Mouse (Mus musculus): ENCODE measurements around the gene Diaph2.
A peak's percentile ranks its signal among the peaks of the same experiment; 100 is the strongest.
"Not testable (repeated sequence)": the region's sequence is repeated elsewhere in the genome, so short reads cannot be mapped to it uniquely, and the experiment has no call there.

The Diaph2 gene

DNA sequence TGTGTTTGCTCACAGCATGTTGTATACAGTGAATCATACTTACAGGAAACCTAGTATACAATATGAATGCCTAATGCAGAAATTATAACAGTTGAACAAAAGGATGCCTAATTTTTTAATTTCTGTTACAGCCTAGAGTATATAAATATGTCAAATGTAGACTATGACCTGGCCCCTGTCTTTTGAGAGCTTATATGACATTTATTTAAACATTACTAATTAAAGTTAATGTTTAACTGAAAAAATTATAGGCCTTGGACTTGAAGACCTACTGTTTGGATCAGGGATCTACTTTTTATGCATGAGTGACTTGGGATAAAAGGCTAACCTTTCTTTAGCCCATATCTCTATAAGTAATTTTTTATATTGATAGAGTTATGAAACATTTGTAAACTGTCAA lies 84.3 kb downstream of the Diaph2 start:
- no peak for DNase-seq

- peak; percentile 7 for DNase-seq
These were observed 134.9 kb downstream of the Diaph2 start for GRCm38 (mm10) chrX:129884465-129884864.

GRCm38 (mm10) chrX:129925806-129926205 lies 176.3 kb downstream of the Diaph2 start:
- no peak for DNase-seq

- peak; percentile 3 for DNase-seq
These were observed 225.3 kb downstream of the Diaph2 start for GRCm38 (mm10) chrX:129974816-129975215.

DNA sequence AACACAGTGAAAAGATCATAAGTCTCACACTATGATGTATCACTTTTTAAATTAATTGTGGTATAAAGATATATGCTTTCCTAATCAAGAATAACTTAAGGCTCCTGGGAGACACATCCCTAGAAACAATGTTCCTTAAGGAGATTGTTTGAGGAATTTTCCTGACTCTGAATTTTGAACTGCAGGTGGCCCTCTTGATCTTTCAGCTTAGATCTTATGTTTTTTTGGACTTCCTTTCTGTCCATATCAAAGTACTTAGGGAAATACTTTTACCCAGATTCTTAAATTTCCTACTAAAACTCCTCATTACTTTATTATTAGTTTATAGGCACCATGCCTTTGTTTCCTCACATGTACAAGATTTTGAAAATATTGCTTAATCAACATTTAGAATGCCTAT lies 258.7 kb downstream of the Diaph2 start:
- DNase-seq = no peak

DNA sequence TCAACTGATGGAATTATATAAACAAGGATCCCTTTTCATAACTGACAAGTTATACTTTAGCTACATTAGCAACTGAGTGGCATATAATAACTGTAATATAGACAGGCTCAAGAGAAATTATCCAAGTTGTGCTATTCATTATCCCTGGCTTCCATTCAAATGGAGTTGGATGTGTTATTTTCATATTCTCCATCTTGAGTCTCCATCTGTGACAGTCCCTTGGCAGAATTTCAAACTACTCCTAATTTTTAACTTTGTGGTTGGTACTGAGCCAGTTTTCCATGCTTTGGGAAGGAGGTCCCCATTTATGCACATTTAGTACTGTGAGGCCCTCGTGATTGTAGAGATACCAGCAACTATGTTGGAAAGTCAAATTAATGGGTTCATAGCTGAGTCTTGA lies 270.2 kb downstream of the Diaph2 start:
- peak; percentile 14 for DNase-seq

DNA sequence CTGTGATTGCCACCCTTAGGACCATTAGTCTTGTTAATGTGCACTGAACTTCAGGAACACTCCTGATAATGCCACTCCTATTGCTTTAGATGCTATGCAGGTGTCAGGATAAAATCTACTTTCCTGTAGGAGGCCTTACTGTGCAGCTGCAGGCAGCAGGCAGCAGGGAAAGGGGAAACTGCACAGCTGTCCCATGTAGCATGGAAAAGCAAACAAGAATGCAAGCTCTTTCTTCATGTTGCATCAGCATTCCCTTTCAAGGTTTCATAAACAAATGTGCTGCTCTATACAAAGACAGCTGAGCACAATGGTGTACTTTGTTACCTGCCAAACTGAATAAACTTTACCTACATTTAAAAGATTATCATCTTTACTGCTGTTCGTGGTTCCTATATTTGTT lies 295.0 kb downstream of the Diaph2 start:
- DNase-seq = no peak

GRCm38 (mm10) chrX:130149216-130149615 lies 399.7 kb downstream of the Diaph2 start:
- no peak for DNase-seq

- DNase-seq = no peak
These were observed 402.6 kb downstream of the Diaph2 start for GRCm38 (mm10) chrX:130152164-130152563.

DNA sequence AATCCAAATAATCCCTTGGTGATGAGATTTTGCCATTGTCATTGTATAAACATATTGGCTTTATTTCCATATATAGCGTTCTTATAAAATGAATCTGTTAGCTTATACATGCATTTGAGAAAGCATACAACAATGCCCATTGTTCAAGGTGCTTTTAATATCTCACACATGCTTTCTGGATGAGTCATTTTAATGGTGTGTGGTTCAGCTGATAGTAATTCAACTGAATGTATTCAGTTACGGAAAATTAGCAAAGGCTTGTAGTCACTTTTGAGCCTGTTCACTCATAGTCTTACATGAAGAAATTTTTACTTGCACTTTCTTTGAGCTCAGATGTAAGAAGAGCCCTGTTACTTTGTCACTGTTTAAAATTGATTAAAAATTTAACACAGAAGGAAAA lies 423.6 kb downstream of the Diaph2 start:
- DNase-seq = no peak

DNA sequence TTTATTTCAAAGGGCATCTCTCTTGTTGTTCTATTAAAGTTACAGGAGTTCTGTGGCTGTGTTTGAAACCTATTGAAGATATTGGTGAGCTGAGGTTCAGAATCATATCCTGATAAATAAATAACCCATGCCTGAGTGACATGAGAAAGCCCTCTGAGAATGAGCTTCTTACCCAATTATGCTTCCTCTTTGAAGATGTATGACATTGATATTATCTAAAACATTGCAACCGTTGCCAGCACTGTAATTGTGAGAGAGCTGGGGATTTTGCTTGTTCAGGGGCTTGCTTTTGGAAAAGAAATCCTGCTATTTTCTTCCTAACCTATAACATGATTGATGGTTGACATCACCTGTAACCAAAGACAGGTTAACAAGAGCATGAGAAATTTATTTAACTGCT lies 438.3 kb downstream of the Diaph2 start:
- no peak for DNase-seq

GRCm38 (mm10) chrX:130188449-130188848 lies 438.9 kb downstream of the Diaph2 start:
- DNase-seq = no peak

DNA sequence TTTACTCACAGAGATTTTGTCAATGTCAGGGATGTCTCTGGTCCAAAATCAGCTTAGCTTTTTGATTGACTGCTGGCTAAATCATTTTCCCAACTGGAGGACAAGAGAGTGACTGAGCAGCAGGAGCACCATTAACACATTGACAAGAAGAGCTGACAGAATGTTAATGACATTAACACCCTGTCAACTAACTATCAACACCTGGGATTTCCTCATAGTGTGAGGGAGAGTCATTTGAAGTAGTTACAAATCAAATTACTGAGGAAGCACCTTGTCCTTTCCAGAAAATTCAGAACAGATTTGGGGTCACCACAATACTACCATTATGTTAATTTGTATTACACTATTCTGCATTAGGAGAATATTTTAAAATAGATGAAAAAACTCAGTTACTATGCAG lies 439.7 kb downstream of the Diaph2 start:
- no peak for DNase-seq

DNA sequence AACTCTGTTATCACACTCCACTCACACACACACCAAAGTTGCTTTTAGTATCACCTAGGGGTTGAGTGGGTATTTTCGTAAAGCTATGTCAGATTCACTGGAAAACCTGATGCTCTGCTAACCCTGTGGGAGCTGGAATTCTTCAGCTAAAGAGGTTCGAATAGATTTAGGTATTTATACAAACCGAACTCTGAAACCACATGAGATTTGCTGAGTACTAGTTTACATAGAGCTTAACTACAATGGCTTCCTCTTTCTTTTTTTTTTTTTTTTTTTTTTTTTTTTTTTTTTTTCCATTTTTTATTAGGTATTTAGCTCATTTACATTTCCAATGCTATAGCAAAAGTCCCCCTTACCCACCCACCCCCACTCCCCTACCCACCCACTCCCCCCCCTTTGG lies 447.9 kb downstream of the Diaph2 start:
- DNase-seq = not testable (repeated sequence)

- no peak for DNase-seq
These were observed 455.7 kb downstream of the Diaph2 start for GRCm38 (mm10) chrX:130205243-130205642.

- DNase-seq = no peak
These were observed 462.7 kb downstream of the Diaph2 start for GRCm38 (mm10) chrX:130212227-130212626.

DNA sequence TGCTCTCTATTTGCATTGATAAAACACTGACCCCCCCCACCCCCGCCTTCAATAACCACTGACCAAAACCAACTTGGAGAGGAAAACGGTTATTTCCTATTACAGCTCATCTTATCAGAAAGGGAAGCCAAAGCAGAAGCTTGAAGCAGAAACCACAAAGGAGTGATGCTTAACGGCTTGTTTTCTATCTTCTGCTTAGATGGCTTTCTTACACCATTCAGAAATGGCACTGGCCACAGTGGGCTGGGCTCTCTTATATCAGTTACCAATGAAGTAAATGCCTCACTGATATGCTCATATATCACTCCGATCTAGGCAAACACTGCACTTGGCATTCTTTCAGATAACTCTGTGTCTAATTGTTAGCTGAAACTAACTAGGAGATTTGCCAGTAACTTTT lies 463.2 kb downstream of the Diaph2 start:
- DNase-seq = no peak

DNA sequence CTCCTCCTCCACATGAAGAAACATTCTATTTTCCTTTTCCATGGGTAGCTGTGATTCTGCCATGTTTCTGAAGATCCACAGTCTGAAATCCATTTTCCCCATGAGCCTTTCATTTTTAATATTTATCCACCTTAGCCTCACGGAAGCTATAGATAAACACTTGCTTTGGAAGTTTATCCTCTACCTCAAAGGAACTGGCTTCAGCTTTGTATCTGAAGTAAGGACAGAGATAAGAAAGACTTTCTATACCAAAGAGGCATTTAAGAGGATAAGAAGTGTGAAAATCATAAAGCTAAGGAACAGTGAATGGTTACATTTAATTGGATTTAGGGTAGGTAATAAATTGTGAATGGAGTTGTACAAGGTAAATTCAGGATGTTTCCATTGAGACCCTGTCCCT lies 480.5 kb downstream of the Diaph2 start:
- DNase-seq = no peak

- no peak for DNase-seq
These were observed 485.6 kb downstream of the Diaph2 start for GRCm38 (mm10) chrX:130235167-130235566.

- DNase-seq = no peak
These were observed 497.1 kb downstream of the Diaph2 start for GRCm38 (mm10) chrX:130246652-130247051.

- DNase-seq = peak; percentile 70
These were observed 504.1 kb downstream of the Diaph2 start for GRCm38 (mm10) chrX:130253664-130254063.

- DNase-seq = no peak
These were observed 516.2 kb downstream of the Diaph2 start for GRCm38 (mm10) chrX:130265707-130266106.

DNA sequence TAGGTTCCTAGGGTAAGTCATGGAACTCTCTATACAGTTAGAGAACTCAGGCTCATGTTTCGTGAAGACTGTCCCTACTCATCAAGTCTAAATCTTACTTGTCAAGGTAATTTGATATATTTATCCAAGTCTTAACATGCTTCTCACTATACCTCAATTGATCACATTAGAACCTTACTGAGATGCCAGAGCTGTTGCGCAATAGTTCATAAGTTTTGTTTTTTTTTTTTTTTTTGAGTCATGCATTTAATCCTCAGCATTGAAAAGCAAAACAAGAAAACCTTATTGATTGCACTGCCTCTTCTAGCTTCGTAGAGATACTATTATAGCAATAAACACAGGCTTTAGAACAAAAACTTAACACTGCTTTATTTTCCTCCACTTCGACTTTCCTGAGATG lies 529.6 kb downstream of the Diaph2 start:
- no peak for DNase-seq

DNA sequence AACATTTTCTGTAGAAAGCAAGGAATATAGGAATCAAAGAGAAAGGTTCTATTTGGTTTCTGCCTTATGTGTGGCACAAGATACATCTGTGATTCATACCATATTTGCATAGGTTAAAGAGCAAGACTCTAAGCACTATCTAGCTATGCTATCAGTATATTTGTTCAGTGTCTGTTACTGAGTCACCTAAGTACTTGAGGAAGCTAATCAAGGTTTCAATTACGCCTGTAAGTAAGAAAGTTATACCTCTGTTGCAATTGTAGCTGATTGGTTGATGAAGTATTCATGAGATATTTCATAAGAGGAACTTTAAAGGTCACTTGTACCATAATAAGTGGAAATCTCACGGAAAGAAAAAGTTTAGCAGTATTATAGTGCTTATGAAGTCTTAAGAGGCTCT lies 531.9 kb downstream of the Diaph2 start:
- DNase-seq = no peak

DNA sequence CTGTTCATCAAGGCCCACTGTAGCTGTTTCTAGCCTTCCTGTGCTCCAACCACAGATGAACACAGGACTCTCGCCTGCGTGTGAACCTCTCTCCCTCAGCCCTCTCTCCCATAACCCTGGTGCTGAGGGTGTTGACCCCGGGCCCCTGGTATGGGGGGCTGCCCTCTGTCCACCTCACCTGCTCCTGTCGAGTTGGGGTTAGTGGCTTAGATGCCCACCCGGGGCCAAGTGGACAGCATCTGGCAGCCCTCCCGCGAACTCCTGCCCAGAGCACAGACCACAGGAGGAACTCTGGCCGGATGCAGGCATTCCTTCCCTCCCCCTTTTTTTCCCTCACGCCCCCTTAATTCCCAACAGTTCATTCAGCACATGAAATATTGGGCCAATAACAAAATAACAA lies 537.5 kb downstream of the Diaph2 start:
- DNase-seq = no peak

DNA sequence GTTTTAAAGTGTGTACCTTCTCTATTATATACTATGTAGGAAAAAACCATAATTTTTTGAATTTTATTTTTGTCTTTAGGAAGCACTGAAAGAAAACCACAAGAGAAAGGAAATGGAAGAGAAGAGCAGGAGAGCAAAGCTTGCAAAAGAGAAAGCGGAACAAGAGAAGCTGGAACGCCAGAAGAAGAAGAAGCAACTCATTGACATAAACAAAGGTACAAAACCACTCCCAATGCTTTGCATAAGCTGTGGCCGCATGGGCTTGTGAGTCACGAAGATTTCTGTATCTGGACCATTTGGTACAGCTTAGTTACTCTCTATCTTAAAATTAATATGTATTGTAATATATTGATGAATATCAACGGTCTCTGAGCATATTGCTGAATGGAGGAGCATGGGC lies 540.2 kb downstream of the Diaph2 start:
- no peak for DNase-seq

Data from layer of hippocampus, adult 9-11 months (tissue).